Mouse (Mus musculus): ENCODE results near the gene Cxcl16. TPM values are rescaled to one million over a fixed set of nuclear protein-coding genes. Genes with fewer than 3 reads are reported as not detected.

Cxcl16 gene
- total and polyA plus RNA-seq, 3 experiments, result not detected

GRCm38 (mm10) chr11:70489138-70489537 is 29.4 kb upstream of the Cxcl16 start:
- Histone ChIP-seq H3K36me3 (ENCODE audit: control insufficient read depth in 1 of 2, insufficient read depth in 2 of 2, low read length in 2 of 2) (no peaks in the 10 kb centered on the region), H3K9me3 (replicated peaks; ENCODE audit: insufficient read depth, low read length) (no peaks in the 10 kb centered on the region), H3K79me2 (ENCODE audit: control insufficient read depth, insufficient read depth, low read length, poor library complexity) (no peaks in the 10 kb centered on the region), H3K4me1 (ENCODE audit: control insufficient read depth in 1 of 2, insufficient read depth in 2 of 2, low read length in 2 of 2) (no peaks in the 10 kb centered on the region), H3K9ac (ENCODE audit: control insufficient read depth, low read depth, low read length, poor library complexity, severe bottlenecking) (no peak overlapping the region), H3K27ac (ENCODE audit: control insufficient read depth, low read depth, low read length) (no peak overlapping the region), H3K27me3 (ENCODE audit: control insufficient read depth in 1 of 2, insufficient read depth in 2 of 2, low read length in 2 of 2) (peaks cover 22 to 47% of the 10 kb centered on the region in 2 experiments), H3K4me3 (ENCODE audit: control insufficient read depth in 1 of 2, insufficient read depth in 1 of 2, low read depth in 2 of 2, low read length in 2 of 2) (no peak overlapping the region)
- TF ChIP-seq GATA1 (IDR thresholded peaks at IDR 0.05; ENCODE audit: low read depth, low read length), result no peak
- TF ChIP-seq GABPA (IDR thresholded peaks at IDR 0.05; ENCODE audit: low read depth, low read length), result no peak
- TF ChIP-seq TCF12 (IDR thresholded peaks at IDR 0.05; ENCODE audit: low read depth, low read length), result no peak
- TF ChIP-seq E2F4 (IDR thresholded peaks at IDR 0.05; ENCODE audit: borderline replicate concordance, low read depth, low read length), result no peak
- no peak for TF ChIP-seq KAT2A (conservative IDR thresholded peaks at IDR 0.05; ENCODE audit: low read depth, low read length)
- no peak for TF ChIP-seq USF2 (IDR thresholded peaks at IDR 0.05; ENCODE audit: borderline replicate concordance in 1 of 2, insufficient read depth in 1 of 2, low read depth in 1 of 2, low read length in 2 of 2)
- no peak for TF ChIP-seq MYB (IDR thresholded peaks at IDR 0.05; ENCODE audit: low read depth, low read length)
- no peak for TF ChIP-seq ZNF384 (IDR thresholded peaks at IDR 0.05; ENCODE audit: low read depth, low read length)
- no peak for TF ChIP-seq CHD2 (IDR thresholded peaks at IDR 0.05; ENCODE audit: low read length)
- no peak for TF ChIP-seq EP300 (IDR thresholded peaks at IDR 0.05; ENCODE audit: low read depth in 1 of 2, low read length in 2 of 2)
- TF ChIP-seq TBP (IDR thresholded peaks at IDR 0.05; ENCODE audit: low read depth, low read length), result no peak
- TF ChIP-seq SMC3 (IDR thresholded peaks at IDR 0.05; ENCODE audit: low read depth, low read length), result no peak
- TF ChIP-seq ZKSCAN1 (IDR thresholded peaks at IDR 0.05; ENCODE audit: low read depth, low read length), result no peak
- no peak for TF ChIP-seq BHLHE40 (IDR thresholded peaks at IDR 0.05; ENCODE audit: borderline replicate concordance, low read depth, low read length)
- DNase-seq (ENCODE audit: low read depth, low spot score), result no peak

GRCm38 (mm10) chr11:70487816-70488215 is 28.0 kb upstream of the Cxcl16 start:
- no peaks in the 10 kb centered on the region for H3K9me3 ChIP-seq (replicated peaks; ENCODE audit: insufficient read depth, low read length)
- TF ChIP-seq CHD2 (IDR thresholded peaks at IDR 0.05; ENCODE audit: low read length) (no peak), ELF1 (IDR thresholded peaks at IDR 0.05; ENCODE audit: low read depth, low read length) (no peak), CHD1 (IDR thresholded peaks at IDR 0.05; ENCODE audit: low read depth, low read length) (no peak), ZNF384 (IDR thresholded peaks at IDR 0.05; ENCODE audit: low read depth, low read length) (no peak), CTCF (IDR thresholded peaks at IDR 0.05 in 2 of 3, conservative IDR thresholded peaks at IDR 0.05 in 1 of 3; ENCODE audit: control insufficient read depth in 1 of 3, insufficient read depth in 1 of 3, low read depth in 2 of 3, low read length in 3 of 3, poor library complexity in 1 of 3, severe bottlenecking in 1 of 3) (no peak), USF2 (IDR thresholded peaks at IDR 0.05; ENCODE audit: borderline replicate concordance in 1 of 2, insufficient read depth in 1 of 2, low read depth in 1 of 2, low read length in 2 of 2) (no peak)
- H3K27me3 ChIP-seq (ENCODE audit: control insufficient read depth in 1 of 2, insufficient read depth in 2 of 2, low read length in 2 of 2), result peaks cover 27 to 57% of the 10 kb centered on the region in 2 experiments
- H3K4me1 ChIP-seq (ENCODE audit: control insufficient read depth in 1 of 2, insufficient read depth in 2 of 2, low read length in 2 of 2), result no peaks in the 10 kb centered on the region
- no peak for DNase-seq (ENCODE audit: low read depth, low spot score)
- H3K4me3 ChIP-seq (ENCODE audit: control insufficient read depth in 1 of 2, insufficient read depth in 1 of 2, low read depth in 2 of 2, low read length in 2 of 2), result no peak overlapping the region
- no peaks in the 10 kb centered on the region for H3K79me2 ChIP-seq (ENCODE audit: control insufficient read depth, insufficient read depth, low read length, poor library complexity)
- H3K9ac ChIP-seq (ENCODE audit: control insufficient read depth, low read depth, low read length, poor library complexity, severe bottlenecking), result no peak overlapping the region
- H3K36me3 ChIP-seq (ENCODE audit: control insufficient read depth in 1 of 2, insufficient read depth in 2 of 2, low read length in 2 of 2), result no peaks in the 10 kb centered on the region
- H3K27ac ChIP-seq (ENCODE audit: control insufficient read depth, low read depth, low read length), result no peak overlapping the region
